Mouse (Mus musculus): ENCODE measurements at regions not wholly inside any gene's neighbourhood (a gene's known extent, or its start where the extent isn't known, plus 50 kb on each side); places are given as distances from the start of the nearest gene placed in this dataset.

DNA sequence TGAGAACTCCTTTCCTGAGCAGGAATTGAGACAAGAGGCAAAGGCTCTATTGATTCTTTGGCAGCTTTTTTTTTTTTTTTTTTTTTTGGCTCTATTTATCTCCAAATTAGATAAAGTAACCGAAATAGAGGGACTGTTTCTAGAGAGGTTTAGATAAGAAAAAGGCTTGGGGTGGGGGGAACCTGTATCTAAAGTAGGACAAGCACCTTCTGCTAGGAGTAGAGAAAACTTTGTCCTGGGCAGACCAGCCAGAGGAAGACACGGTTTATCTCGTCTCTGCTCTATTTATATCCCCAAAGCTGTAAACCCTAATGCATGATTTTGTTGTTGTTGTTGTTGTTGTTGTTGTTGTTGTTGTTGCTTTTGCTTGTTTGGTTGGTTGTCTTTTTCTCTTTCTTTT, 199.6 kb upstream of the Gm11114 start:
- TF ChIP-seq POLR2A (IDR thresholded peaks at IDR 0.05; ENCODE audit: borderline replicate concordance, extremely low read depth, low read depth, low read length) (no peak), CTCF (IDR thresholded peaks at IDR 0.05; ENCODE audit: insufficient read depth, low read length) (no peak)
